Mouse (Mus musculus) G1E-ER4 (cell line): ENCODE measurements at regions not wholly inside any gene's neighbourhood (a gene's known extent, or its start where the extent isn't known, plus 50 kb on each side); places are given as distances from the start of the nearest gene placed in this dataset.

ENCODE experiments used
- GATA1 ChIP-seq: IDR thresholded peaks from one replicate; pipeline ENCODE4 v1.8.0; 2012; ENCODE audit warnings: low read length, inconsistent platforms

GRCm38 (mm10) chr11:20988871-20989270, 102.2 kb upstream of the Peli1 start:
- TF ChIP-seq GATA1: no peak

- TF ChIP-seq GATA1: no peak
These were observed 97.5 kb upstream of the Peli1 start for GRCm38 (mm10) chr11:20993580-20993979.

- no peak for TF ChIP-seq GATA1
These were observed 89.7 kb upstream of the Peli1 start for GRCm38 (mm10) chr11:21001400-21001799.

GRCm38 (mm10) chr11:21007222-21007621, 83.9 kb upstream of the Peli1 start:
- no peak for TF ChIP-seq GATA1

GRCm38 (mm10) chr11:21009505-21009904, 81.6 kb upstream of the Peli1 start:
- no peak for TF ChIP-seq GATA1

DNA sequence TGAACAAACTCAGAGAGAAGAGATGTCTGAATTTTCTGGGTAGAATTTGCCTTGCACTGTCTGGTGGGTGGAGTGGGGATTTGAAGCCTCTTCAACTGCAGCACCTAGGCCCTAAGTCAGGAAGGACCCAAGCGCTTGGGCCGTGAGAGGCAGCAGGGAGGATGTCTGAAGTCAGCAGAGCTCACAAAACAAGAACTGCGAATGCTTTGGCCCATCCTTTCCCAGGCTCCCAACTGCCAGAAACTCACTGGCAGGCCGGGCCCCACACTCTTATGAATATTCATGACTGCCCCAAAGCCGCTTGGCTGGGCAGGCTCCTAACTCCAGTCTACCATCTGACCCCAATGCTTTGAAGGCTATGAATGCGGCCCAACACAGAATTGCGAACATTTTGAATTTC, 80.2 kb upstream of the Peli1 start:
- TF ChIP-seq GATA1: no peak

GRCm38 (mm10) chr11:21014250-21014649, 76.8 kb upstream of the Peli1 start:
- TF ChIP-seq GATA1: no peak

DNA sequence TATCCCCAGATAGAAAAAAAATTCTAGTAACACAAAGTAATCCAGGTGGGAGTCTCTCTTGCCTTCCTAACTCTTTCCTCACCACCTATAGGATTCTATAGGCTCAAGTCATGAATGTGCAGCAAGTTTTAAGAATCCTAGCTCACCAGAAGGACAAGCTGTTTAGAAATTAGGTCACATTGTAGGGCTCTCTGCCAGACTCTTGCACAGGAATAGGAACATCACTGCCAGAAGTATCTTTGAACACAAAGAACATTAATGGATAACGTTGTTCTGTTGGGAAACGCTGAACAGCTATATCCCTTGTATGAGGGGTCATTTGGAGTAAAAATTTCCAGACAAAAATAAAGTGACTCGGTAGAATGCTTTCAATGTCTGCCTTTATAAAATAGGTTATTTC, 75.6 kb upstream of the Peli1 start:
- TF ChIP-seq GATA1: no peak

GRCm38 (mm10) chr11:21016133-21016746, 74.9 kb upstream of the Peli1 start:
- no peak for TF ChIP-seq GATA1

DNA sequence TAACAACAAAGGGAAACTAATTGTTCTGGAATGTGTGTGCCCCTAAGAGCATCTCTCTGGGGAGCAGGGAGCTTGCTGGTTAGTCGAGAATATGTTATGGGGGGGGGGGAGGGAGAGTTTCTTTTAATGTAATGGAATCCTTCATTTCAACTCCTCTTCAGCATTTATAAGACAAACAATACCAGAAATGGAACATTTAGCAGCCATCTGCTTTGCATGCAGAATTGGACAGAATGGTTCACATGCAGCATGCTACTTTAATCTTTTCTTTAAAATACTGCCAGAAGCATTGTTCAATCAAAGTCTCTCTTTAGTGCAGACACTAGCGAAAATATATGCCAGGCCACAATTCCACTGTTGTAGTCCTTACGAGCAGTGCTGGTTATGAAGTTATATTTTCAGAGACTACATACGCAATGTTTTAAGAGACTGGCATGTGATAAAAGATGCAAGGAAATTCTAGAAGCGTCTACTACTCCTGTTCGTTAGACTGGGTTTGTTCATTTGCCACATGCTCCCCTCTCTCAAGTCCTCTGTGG, 74.2 kb upstream of the Peli1 start:
- no peak for TF ChIP-seq GATA1

DNA sequence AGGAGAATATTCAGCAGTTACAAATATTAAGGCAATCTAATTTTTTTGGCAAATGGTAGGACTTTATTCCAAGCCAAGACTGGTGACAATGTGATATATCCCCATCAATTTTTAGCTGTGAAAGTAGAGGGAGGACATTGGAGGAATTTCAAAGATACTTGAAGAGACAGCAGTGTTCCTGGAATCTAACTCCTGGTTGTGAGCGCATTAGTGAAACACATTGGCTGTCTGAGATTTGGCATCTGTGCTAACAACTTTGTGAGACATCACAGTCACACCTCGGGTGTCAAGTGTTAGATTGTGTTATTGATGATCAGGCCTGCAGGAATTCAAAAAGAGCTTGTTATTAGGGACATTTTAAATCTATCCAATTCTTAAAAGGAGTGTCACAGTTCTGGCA, 71.3 kb upstream of the Peli1 start:
- TF ChIP-seq GATA1: no peak

GRCm38 (mm10) chr11:21024111-21024510, 67.0 kb upstream of the Peli1 start:
- no peak for TF ChIP-seq GATA1

DNA sequence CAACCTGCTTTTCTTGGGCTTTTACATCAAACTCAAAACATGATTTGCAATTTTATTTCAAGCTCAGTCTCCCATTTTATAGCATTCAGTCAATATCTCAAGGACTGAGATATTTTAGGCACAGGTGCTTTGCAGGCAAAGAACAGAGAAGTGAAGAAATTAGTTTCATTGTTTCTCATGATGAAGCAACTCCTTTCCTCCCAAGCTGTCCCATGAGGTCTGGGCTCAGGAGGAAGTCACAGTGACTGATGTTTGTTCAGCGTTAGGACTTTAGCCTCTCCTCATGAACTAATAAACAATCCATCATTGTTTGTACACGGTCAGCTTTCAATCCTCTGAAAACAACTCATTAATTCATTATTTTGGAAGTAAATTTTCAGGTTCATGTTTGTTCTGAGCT, 66.6 kb upstream of the Peli1 start:
- TF ChIP-seq GATA1: no peak

DNA sequence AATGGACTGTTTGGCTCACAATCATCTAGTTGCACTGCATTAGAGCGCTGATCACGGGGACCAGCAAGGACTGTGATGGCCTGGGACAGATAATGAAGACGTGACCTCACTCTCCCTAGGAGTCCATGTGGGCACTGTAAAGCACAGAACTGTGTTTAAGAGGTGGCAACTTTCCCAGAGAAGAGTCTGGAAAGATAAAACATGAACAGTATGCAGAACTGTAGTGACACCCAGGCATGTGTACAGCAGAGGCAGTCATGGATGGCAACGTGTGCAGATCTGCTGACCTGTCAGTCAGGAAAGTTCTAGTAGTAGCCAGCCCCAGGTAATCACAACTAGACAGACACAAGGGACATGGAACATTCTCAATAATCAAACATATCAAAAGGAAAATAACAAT, 63.8 kb upstream of the Peli1 start:
- no peak for TF ChIP-seq GATA1

DNA sequence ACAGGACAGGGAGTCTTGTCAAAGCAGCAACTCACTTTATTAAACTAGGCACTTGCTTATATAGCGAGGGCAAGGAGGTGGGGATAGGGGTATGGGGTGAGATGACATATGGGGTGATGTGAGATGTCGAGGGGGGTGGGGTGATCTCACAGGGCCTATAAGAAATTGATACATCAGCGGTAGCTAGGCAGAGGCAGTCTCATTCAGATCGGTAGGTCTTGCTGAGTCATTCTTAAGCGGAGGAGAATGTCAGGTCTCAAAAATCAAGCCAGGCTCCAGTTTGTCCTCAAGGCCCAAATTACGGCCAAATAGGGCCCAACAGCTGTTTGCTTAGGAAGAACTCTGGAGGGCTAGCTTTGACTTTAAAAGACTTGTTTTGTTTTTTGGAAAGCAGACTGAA, 60.7 kb upstream of the Peli1 start:
- no peak for TF ChIP-seq GATA1

DNA sequence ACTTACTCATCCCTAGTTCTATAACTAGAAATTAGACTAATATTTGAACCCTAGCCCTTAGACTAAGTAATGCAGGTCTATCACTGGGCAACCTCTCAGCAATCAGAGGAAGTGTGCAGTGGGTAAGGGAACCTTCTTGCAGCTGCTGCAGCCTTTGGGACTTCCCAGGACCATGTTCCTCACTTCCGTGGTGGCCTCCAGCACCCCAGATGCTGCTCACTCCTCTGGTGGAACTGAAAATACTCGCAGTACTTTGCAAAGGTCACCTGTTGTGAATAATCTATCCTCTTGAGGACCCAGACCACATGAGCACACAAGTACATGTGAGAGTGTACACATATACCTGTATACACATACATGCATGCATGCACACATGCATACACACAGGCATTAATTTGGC, 59.3 kb upstream of the Peli1 start:
- no peak for TF ChIP-seq GATA1

- TF ChIP-seq GATA1: no peak
These were observed 57.8 kb upstream of the Peli1 start for GRCm38 (mm10) chr11:21033234-21033822.
